Mouse (Mus musculus) cerebellum, adult 8-10 months (tissue): ENCODE measurements at regions not wholly inside any gene's neighbourhood (a gene's known extent, or its start where the extent isn't known, plus 50 kb on each side); places are given as distances from the start of the nearest gene placed in this dataset.

ENCODE experiments used
- DNase-seq: peaks from one replicate; pipeline ENCODE4 v3.0.0; 2022

GRCm38 (mm10) chr3:38397615-38397956, 87.1 kb downstream of the Ankrd50 start:
- DNase-seq, result no peak

DNA sequence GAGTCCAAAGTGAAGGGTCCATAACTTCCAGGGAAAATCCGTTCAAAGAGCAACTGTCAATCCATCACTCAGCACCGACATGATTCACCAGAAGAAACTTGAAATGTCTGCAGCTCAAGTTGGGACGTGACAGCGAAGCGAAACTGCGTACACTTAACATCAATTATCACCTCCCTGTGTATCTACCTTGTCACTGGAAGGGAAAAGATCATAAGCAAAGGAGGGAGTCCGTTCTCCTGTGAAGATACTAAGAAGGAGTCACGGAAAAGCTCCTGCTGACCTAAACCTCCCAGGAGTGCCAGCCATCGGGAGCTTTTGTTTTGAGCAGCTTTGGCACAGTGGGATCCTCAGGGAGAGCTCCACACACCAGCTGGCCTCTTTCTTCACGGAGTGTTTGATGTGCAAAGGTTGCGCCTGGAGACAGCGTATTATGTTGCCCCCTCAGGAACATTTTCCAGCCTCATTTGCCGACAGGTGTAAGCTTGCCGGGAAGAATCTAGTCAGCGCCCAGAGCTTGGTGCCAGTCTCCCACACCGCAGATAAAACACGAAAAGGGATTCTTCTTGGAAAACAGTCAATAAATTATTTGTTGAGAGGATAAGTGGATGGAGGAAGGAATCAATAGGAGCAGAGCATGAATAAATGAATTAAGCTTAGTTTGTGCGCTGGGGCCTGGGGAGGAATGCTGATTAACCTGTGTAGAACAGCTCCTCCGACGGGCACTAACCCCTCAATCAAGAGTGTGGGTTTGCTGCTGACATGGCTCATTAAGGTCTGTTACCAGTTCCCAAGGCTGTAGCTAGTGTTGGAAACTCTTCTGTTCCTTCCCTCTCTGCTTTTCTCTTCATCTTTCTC, 87.7 kb downstream of the Ankrd50 start:
- peak; percentile 8 for DNase-seq

DNA sequence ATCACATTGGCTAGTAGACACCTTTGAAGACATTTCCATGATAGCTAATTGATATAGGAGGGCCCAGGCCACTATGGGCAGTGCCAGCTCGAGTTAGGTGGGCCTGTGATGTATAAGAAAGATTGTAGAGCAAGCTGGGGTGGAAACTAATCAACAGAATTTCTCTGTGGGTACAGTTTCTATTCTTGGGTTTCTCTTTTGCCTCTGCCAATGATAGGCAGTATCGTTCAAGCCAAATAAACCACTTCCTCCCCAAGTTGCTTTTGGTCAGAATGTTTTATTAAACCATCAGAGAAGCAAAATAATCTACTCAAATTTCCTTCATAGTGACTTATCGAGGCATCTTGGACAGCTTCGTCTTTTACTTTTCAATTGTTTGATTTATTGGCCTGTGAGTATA, 90.3 kb downstream of the Ankrd50 start:
- no peak for DNase-seq

- no peak for DNase-seq
Observed at GRCm38 (mm10) chr3:38389647-38390046, 95.0 kb downstream of the Ankrd50 start.

GRCm38 (mm10) chr3:38388961-38389360, 95.7 kb downstream of the Ankrd50 start:
- no peak for DNase-seq

- no peak for DNase-seq
Observed at GRCm38 (mm10) chr3:38382743-38383142, 101.9 kb downstream of the Ankrd50 start.

DNA sequence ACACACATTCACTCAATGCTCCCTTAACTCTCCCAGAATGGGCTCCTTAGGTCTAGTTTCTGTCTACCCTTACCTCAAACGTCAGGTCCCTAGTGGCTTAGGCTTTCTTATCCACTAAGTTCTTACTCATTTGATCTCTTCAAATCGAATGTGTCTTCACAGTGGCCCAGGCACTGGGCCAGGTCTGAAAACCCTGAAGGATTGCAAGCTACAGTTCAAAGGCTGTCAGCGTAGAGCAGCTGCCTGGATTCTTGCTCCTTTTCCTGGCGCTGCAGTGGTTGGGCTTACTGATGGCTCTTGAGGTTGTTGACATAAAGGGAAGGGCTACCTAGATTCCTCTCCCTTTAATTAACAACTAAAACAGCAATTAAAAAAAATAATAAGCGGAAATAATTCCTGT, 103.0 kb downstream of the Ankrd50 start:
- no peak for DNase-seq

DNA sequence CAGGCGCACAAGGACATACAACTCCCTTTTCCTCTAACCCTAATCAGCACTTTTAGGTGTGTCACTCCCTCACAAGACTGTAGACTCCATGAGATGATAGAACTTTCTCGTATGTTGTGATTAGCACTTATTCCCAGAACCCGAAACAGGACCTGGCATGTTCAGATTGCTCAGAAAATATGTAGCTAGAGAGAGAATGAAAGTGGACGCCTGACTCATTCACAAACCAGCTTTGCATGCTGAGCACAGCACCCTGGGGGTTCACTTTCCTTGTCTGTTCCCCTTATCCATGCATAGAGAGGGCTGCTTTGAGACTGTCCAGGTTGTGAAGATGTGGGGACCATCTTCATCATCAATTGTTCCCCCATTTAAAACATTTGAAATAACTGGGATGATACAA, 111.0 kb downstream of the Ankrd50 start:
- no peak for DNase-seq

DNA sequence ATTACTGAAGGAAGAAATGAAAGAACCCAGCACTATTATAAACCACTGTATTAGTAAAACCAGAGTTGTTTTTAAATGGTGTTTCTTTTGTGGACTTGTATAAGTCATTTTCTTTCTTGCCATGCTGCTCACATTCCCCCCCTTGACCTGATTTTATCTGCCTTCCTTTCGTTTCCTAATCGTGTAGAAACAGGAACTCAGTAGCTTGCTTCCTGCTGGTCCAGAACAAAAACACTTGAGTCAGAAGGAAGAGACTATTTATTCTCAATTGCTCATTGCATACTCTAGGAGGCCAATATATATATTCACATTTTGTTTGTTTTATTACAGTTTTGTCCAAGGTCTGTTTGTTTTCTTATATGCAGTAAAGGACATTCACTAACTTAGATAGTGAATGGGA, 112.9 kb downstream of the Ankrd50 start:
- DNase-seq, result no peak

- no peak for DNase-seq
Observed at GRCm38 (mm10) chr3:38363888-38364287, 120.8 kb downstream of the Ankrd50 start.

DNA sequence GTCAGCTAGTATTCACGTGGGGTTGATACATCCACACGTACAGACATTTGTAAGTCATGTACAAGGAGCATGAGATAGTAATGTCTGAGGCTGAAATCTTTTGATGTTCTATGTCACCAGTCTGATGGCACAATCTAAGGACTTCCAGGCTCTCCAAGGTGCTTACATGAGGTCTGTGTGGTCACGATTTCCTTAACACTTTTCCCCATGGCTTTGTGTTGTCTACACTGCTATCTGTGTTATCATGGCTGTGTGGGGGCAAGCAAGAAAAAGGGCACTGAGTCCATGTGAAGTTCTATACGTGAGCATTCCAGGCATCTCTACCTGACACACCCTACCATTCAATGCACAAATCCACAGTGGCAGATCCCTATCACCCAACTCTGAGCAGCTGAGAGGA, 123.2 kb downstream of the Ankrd50 start:
- no peak for DNase-seq

DNA sequence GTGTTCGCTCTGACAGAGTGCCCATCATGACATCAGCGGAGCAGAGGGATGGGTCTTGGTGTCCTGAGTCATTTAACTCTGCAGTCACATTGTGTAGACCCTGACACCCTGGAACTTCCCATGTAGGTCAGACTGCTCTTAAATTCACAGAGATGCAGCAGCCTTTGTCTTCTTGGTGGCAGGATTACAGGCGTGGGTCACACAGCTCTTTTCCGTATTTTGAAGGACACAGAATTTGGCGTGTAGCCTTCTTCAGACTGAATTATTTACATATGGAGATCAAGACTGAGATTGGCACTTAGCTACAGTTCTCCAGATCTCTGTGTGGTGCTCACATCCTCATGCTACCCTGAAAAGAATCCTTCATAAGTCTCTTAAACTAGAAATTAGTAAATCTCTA, 123.7 kb downstream of the Ankrd50 start:
- DNase-seq, result no peak

- DNase-seq, result no peak
Observed at GRCm38 (mm10) chr3:38360421-38360921, 124.2 kb downstream of the Ankrd50 start.

DNA sequence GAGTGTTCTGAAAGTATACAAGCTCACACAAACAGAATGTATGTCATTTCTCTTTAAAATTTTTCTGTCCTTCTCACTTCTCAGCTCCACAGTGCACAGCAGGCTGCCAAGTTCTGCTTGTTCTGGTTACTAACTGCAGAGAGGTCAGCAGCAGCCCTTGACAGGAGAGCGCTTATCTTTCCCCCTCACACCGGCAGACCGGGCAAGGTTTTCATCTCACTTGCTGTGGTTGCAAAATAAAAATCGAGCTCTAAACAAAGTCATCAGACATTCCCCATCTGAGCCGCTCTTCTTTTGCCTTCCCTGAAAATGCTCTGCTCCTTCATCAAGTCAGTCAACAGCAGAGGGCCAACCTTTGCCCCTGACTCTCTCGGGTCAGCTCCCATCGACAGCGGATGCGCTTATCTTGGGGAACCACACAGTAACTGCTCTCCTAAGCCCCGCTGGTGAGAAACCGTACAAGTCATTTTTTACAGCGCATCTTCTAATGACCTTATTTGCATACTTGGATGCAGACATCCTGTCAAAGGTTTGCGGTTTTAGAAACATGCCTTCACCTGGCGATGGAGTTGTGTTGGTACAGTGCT, 126.6 kb downstream of the Ankrd50 start:
- DNase-seq, result no peak

- no peak for DNase-seq
Observed at GRCm38 (mm10) chr3:38344283-38344682, 140.4 kb downstream of the Ankrd50 start.

GRCm38 (mm10) chr3:38341666-38342065, 143.0 kb downstream of the Ankrd50 start:
- no peak for DNase-seq

- DNase-seq, result peak; percentile 20
Observed at GRCm38 (mm10) chr3:38333321-38333910, 151.2 kb downstream of the Ankrd50 start.

- DNase-seq, result no peak
Observed at GRCm38 (mm10) chr3:38331169-38331568, 153.5 kb downstream of the Ankrd50 start.

DNA sequence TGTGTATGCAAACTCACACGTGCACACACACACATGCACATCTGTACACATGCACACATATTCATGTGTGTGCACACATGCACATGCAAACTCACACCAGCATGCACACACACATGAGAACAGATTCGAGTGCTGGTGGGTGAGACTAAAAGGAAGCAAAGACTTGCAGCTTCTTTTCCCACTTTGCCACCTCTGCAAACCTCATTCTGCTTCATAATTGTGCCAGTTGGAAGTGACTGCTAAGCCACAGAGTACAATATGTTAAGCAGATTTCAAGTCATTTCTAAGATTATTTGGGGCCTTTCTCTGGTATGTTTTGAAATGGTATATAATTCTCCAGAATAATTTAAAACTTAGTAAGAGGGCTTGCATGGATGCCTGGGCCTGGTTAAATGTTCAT, 157.4 kb downstream of the Ankrd50 start:
- no peak for DNase-seq

DNA sequence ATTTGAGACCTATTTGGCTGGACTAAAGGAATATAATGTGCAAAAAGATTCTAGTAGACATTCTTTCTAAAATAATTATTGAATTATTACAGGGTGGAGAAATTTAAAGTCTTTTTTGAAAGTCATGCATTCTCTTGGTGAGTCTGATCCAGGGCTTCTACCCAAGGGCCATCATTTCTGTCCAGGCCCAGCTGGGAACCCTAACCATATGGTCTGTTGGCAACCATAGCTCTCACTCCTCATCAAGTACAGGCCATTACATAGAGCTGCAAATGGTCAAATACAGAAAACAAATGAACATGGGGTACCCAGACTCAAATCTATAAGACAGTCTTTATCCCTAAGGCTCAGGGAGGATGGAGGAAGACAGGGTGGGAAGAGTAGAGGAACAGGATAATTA, 158.4 kb downstream of the Ankrd50 start:
- peak; percentile 31 for DNase-seq

DNA sequence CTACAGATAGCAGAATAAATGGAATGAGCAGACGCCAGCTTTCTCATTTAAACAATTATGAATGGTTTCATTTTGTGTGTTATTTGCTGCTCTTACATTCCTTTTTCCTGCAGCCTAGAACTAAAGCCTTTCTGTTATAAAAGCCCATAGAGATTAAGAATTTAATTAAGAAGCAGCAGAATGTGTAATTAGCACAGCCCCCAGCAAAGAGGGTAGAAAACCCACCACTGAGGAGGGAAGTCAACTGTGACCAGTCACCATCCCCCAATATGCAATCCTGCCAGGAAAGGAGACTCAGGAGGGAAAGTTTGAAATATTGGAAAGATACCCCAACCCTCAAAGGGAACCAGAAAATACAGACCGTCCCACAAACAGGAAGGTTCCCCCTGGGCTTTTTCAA, 160.0 kb downstream of the Ankrd50 start:
- no peak for DNase-seq

DNA sequence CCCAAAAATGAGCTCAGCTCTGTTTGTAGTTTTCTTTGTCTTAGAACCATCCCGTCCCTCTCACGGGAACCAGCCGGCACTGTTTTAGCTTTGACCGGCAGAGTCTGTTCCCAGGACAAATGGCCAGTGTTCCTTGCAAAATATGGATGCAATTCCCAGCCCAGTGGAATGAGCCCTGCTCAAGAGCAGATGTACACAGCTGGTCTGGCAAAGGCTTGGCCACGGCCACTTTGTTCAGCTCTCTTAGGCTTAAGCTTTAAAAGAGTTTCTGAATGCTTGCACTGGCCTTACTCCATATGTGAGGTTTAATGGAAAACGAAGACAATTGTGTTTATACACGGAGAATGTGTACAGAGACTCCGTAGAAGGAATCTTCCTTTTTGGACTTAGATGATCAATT, 162.2 kb downstream of the Ankrd50 start:
- DNase-seq, result no peak

GRCm38 (mm10) chr3:38321620-38322019, 163.0 kb downstream of the Ankrd50 start:
- no peak for DNase-seq

DNA sequence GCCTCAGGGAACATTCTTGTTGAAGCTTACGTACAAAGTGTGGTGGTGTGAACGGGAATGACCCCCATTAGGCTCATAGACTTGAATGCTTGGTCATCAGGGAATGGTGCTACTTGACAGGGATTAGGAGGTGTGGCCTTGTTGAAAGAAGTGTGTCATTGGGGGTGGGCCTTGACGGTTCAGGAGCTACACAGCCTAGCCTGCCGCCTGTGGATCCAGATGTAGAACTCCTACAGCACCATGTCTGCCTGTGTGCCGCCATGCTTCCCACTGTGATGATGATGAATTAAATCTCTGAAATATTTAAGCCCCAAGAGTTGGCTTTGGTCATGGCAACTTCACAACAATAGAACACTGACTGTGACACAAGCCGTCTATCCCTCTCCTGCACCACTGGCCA, 163.6 kb downstream of the Ankrd50 start:
- no peak for DNase-seq
